Mouse (Mus musculus): Measurements from ENCODE around the gene Gfpt1. TPM values are rescaled to one million over a fixed set of nuclear protein-coding genes. Genes with fewer than 3 reads are reported as not detected.
"Not testable (repeated sequence)": the region's sequence is repeated elsewhere in the genome, so short reads cannot be mapped to it uniquely, and the experiment has no call there.

The Gfpt1 gene
- polyA plus RNA-seq, 1 experiment: 32.4 TPM

- Histone ChIP-seq H3K27ac (replicated peaks; ENCODE audit: low read depth, low read length) (no peak overlapping the region), H3K4me1 (ENCODE audit: control insufficient read depth, insufficient read depth, insufficient read length, low read length) (no peaks in the 10 kb centered on the region), H3K4me3 (ENCODE audit: insufficient read depth, low read depth, low read length) (no peak overlapping the region)
Measured at GRCm38 (mm10) chr6:87068209-87068608, 25.6 kb downstream of the Gfpt1 start.

GRCm38 (mm10) chr6:87069195-87069900, 26.7 kb downstream of the Gfpt1 start:
- Histone ChIP-seq H3K4me3 (ENCODE audit: insufficient read depth, low read depth, low read length) (no peak overlapping the region), H3K27ac (replicated peaks; ENCODE audit: low read depth, low read length) (no peak overlapping the region), H3K4me1 (ENCODE audit: control insufficient read depth, insufficient read depth, insufficient read length, low read length) (no peaks in the 10 kb centered on the region)

DNA sequence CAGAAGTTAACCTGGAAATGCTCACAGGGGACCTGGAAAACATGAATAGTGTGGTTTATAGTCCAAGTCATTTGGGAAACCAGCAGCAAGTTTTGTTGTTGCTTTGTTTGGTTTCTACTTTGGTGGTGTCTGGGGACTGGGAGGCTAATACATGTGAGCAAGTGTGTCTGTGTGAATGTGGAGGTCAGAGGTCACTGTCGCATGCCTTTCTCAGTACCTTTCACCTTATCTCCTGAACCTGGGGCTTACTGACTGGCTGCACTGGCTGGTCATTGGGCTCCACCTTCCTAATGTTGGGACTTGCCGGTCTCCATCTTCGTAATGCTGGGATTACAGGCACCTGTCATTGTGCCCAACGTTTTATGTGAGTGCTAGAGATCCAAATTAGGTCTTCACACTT, 28.0 kb downstream of the Gfpt1 start:
- no peak overlapping the region for H3K27ac ChIP-seq (replicated peaks; ENCODE audit: low read depth, low read length)
- H3K4me3 ChIP-seq (ENCODE audit: insufficient read depth, low read depth, low read length): no peak overlapping the region
- no peaks in the 10 kb centered on the region for H3K4me1 ChIP-seq (ENCODE audit: control insufficient read depth, insufficient read depth, insufficient read length, low read length)

DNA sequence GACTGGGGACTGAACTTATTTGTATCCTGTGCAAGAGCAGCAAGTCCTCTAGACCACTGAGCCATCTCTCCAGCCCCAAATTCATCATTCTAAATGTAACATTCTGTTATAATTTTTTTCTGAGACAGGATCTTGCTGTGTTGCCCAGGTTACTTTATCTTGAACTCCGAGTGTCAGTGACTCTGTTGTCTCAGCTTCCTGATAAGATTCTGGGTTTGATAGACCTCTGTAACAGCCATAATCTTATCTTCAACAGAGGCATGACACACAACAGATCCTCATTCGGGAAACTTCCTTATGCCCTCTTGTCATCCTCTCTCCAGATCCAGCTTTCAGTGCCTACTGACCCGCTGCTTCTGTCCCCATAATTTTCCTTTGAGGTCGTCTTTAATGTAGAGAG, 30.1 kb downstream of the Gfpt1 start:
- no peak overlapping the region for H3K4me3 ChIP-seq (ENCODE audit: insufficient read depth, low read depth, low read length)
- no peaks in the 10 kb centered on the region for H3K4me1 ChIP-seq (ENCODE audit: control insufficient read depth, insufficient read depth, insufficient read length, low read length)
- no peak overlapping the region for H3K27ac ChIP-seq (replicated peaks; ENCODE audit: low read depth, low read length)

DNA sequence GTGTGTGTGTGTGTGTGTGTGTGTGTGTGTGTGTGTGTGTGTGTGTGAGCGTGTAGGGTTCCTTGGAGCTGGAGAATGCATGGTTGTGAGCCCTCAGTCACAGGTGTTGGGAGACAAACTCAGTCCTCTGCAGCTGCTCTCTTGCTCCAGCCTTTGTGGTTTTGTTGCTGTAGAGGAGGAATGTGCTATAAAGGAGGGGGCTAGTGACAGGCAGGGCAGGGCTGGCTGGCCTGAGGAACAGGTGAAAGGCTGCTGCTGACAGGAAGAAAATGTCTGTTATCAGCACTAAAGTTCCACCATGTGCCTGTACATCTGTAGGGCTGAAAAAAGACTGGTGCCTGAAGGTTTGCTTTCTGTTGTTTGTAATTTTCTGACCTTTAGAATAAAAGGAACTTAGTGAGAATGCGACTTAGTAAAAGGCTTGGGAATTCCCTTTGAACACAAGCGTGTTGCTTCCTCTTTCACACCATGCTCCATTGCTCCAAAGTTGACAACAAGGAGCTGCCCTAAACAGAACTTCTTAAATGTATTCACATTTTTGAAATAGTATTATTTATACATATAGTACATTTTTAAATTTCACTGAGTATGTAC, 32.5 kb downstream of the Gfpt1 start:
- Histone ChIP-seq H3K4me3 (ENCODE audit: insufficient read depth, low read depth, low read length) (no peak overlapping the region), H3K4me1 (ENCODE audit: control insufficient read depth, insufficient read depth, insufficient read length, low read length) (no peaks in the 10 kb centered on the region), H3K27ac (replicated peaks; ENCODE audit: low read depth, low read length) (0 out of 2 replicates have a peak overlapping the region, but pooled peaks have one; percentile 40)

- Histone ChIP-seq H3K27ac (replicated peaks; ENCODE audit: low read depth, low read length) (no peak overlapping the region), H3K4me3 (ENCODE audit: insufficient read depth, low read depth, low read length) (no peak overlapping the region)
Measured at GRCm38 (mm10) chr6:87079457-87079856, 36.8 kb downstream of the Gfpt1 start.

DNA sequence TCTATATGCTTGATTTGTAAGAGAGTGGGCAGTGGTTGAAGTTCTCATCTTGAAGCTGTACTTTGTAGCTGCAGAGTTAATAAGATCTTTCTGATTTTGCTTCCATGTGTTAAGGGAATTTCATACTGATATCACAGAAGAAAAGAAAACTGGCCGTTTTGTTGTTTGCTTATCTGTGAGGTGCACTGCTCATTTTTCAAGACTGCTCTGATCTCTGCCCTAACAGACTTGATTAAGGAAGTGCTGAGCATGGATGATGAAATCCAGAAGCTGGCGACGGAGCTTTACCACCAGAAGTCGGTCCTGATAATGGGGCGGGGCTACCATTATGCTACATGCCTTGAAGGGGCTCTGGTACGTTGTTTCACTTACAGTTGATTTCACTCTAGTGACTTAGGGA, 42.4 kb downstream of the Gfpt1 start:
- Histone ChIP-seq H3K27ac (replicated peaks; ENCODE audit: low read depth, low read length) (no peak overlapping the region), H3K4me1 (ENCODE audit: control insufficient read depth, insufficient read depth, insufficient read length, low read length) (no peaks in the 10 kb centered on the region), H3K4me3 (ENCODE audit: insufficient read depth, low read depth, low read length) (no peak overlapping the region)

More at GRCm38 (mm10) chr6:87079457-87079856, 36.8 kb downstream of the Gfpt1 start:
- H3K4me1 ChIP-seq (ENCODE audit: control insufficient read depth, insufficient read depth, insufficient read length, low read length): no peaks in the 10 kb centered on the region

DNA sequence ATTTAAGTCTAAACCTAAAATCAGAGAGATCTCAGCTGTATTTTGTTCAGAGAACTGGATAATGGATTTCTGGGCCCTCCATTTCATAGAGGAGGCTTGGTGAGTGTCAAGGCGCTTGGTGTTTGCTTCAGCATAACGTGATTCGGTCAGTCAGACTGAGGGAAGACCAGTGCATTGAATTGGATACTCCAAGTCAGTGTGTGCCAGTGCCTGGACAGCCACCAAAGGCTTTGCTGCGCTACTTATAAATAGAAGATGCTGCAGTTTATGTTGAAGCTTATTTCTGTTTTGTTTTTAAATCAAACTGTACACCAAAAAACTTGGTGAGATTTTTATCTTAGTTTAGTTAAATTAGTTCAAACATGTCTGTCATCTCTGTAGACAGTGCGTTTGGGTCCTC, 45.7 kb downstream of the Gfpt1 start:
- Histone ChIP-seq H3K27ac (replicated peaks; ENCODE audit: low read depth, low read length) (no peak overlapping the region), H3K4me1 (ENCODE audit: control insufficient read depth, insufficient read depth, insufficient read length, low read length) (no peaks in the 10 kb centered on the region), H3K4me3 (ENCODE audit: insufficient read depth, low read depth, low read length) (no peak overlapping the region)

GRCm38 (mm10) chr6:87090877-87091276, 48.2 kb downstream of the Gfpt1 start:
- Histone ChIP-seq H3K27ac (replicated peaks; ENCODE audit: low read depth, low read length) (no peak overlapping the region), H3K4me1 (ENCODE audit: control insufficient read depth, insufficient read depth, insufficient read length, low read length) (no peaks in the 10 kb centered on the region), H3K4me3 (ENCODE audit: insufficient read depth, low read depth, low read length) (no peak overlapping the region)

GRCm38 (mm10) chr6:87092476-87092875, 49.8 kb downstream of the Gfpt1 start:
- no peaks in the 10 kb centered on the region for H3K4me1 ChIP-seq (ENCODE audit: control insufficient read depth, insufficient read depth, insufficient read length, low read length)
- H3K27ac ChIP-seq (replicated peaks; ENCODE audit: low read depth, low read length): no peak overlapping the region
- H3K4me3 ChIP-seq (ENCODE audit: insufficient read depth, low read depth, low read length): no peak overlapping the region

GRCm38 (mm10) chr6:87093631-87094030, 51.0 kb downstream of the Gfpt1 start:
- H3K4me1 ChIP-seq (ENCODE audit: control insufficient read depth, insufficient read depth, insufficient read length, low read length); H3K4me3 ChIP-seq (ENCODE audit: insufficient read depth, low read depth, low read length); H3K27ac ChIP-seq (replicated peaks; ENCODE audit: low read depth, low read length): not testable (repeated sequence)

DNA sequence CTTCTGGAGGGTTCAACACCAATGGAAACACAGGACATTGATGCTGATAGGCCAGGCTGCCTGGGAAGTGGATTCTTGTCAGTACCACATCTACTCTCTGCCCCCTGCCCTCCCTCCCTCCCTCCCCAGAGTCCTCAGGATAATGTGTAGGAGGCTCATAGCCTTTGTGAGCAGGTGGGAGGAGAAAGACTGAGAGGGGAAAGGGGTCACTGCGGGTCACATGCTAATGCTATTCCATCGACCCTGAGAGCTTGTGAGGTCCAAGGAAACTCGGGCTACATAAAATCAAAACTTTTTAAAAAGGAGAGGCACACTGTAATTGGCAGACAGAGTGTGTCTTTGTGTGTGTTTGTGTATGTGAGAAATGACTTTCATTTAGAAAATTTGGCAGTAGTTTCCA, 56.6 kb downstream of the Gfpt1 start:
- Histone ChIP-seq H3K4me3 (ENCODE audit: insufficient read depth, low read depth, low read length) (no peak overlapping the region), H3K27ac (replicated peaks; ENCODE audit: low read depth, low read length) (no peak overlapping the region)

GRCm38 (mm10) chr6:87099671-87100296, 57.1 kb downstream of the Gfpt1 start:
- Histone ChIP-seq H3K27ac (replicated peaks; ENCODE audit: low read depth, low read length) (no peak overlapping the region), H3K4me1 (ENCODE audit: control insufficient read depth, insufficient read depth, insufficient read length, low read length) (no peaks in the 10 kb centered on the region)

More for the DNA sequence above, 56.6 kb downstream of the Gfpt1 start:
- H3K4me1 ChIP-seq (ENCODE audit: control insufficient read depth, insufficient read depth, insufficient read length, low read length): no peaks in the 10 kb centered on the region

DNA sequence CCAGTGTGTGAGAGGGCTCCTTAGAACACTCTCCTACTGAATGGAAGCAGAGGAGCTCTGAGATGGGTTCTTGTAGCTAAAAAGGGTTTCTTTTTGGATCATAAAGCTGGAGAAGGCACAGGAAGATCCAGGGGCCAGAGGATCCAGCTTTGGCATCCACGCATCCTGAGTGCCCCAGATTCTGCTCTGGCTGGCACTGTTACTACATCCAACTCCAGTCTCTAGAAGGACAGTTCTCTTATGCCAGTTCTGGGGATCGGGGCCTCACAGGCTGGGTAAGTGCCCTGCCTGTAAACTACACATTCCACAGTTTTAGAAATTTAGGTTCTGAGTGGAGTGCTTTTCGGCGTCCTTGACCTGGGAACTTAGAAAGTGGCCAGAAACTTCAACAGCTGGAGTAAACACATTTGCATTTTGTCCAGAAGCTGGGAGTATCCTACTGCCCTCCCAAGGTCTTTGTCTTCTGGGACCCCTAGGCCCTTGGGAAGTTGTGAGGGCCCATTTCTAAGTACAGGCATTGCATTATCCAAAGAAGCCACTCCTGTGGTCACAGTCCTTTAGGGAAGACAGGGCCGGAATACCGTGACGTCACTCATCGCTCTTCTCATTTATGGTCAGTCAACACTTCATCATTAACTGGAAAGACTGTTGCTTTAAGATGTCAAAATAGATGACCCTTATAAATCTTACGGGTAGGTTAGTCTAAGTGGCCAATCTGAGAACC, 57.8 kb downstream of the Gfpt1 start:
- H3K4me1 ChIP-seq (ENCODE audit: control insufficient read depth, insufficient read depth, insufficient read length, low read length): no peaks in the 10 kb centered on the region
- no peak overlapping the region for H3K27ac ChIP-seq (replicated peaks; ENCODE audit: low read depth, low read length)
- H3K4me3 ChIP-seq (ENCODE audit: insufficient read depth, low read depth, low read length): no peak overlapping the region

More at GRCm38 (mm10) chr6:87099671-87100296, 57.1 kb downstream of the Gfpt1 start:
- H3K4me3 ChIP-seq (ENCODE audit: insufficient read depth, low read depth, low read length): no peak overlapping the region

DNA sequence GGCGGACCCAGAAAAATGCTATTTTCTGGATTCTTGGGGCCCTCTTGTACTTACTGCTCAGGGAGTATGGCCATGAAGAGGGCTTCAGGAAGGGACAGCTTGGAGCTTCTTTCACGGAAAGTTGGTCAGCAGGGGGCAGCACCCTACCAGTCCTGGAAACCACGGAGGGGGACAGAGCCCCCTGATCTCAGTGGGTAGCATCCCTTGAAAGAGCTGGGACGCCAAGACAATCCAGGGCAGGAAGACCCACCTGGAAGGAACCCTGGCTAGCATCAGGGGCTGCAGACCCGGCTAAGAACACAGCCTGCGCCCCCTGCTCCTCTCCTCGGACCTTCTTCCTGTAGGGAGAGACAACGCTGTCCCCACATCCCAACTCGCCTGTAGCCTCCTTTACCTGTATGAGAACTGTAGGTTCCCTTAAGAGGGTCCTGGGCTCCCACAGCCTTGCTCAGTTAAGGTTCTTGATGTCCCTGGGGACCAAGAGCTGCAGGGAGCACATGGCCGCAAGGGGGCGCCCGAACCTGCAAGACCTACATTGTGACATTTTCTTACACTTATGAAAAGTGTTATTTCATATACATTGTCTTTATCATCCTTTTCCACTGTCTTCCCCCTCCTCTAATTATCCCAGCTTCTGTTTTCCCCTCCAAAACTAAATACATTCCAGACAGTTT, 58.8 kb downstream of the Gfpt1 start:
- peak overlapping the region; percentile 17; the same call in 1 of the 2 replicates for H3K4me3 ChIP-seq (ENCODE audit: insufficient read depth, low read depth, low read length)
- H3K4me1 ChIP-seq (ENCODE audit: control insufficient read depth, insufficient read depth, insufficient read length, low read length): no peaks in the 10 kb centered on the region
- H3K27ac ChIP-seq (replicated peaks; ENCODE audit: low read depth, low read length): no peak overlapping the region
